Mouse (Mus musculus): Measurements from ENCODE around the gene Klf14. TPM values are rescaled to one million over a fixed set of nuclear protein-coding genes. Genes with fewer than 3 reads are reported as not detected.

Klf14 gene
- 0.71 and 0.90 TPM in 2 replicates for total RNA-seq (2014; rRNA removed)
- 0.36 and 0.67 TPM in 2 replicates for polyA plus RNA-seq (2015; fragmentation: Nextera tagmentation; extraction: Ambion mirVana)

DNA sequence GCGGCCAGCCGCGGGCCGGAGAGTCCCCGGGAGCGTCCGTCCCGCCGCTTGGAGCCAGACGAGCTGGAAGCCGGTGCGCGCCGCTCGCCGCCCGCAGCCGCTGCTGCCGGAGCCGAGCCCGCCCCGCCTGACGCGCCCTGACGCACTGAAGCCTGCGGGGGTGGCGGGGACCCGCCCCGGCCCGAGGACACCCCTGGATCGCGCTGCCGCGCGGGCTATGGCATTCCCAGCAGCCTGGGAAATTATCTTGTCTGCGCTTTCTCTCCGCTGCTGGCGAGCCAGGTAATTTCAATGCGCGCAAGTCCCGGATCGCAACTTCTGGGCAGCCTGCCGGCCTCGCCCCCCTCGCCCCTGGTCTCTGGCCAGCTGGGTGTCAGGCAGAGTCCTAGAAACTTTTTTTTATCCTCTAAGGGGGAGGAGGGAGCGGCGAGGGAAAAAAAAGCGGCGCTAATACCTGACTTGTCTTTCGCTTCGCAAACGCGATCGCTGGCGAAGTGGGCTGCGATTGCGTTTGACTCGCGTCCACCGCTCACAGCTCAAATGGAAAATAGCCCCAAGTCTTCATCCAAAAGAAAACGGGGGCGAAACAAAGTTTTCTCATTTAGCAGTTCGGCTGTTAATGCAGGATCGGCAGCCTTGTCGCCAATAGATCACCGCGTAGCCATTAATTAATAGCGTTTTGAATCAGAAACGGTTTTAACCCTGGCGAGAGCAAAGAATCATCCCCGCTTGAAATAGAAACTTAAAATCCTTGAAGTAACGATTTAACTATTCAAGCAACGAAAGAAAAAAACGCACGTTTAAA is at the start of gene Klf14:
TSS of gene Klf14 (minus strand) at position 343 of the 805 bp plus-strand sequence.
- no peak within 1 kb of the TSS for H3K9ac ChIP-seq (replicated peaks; ENCODE audit: low read length, poor library complexity, severe bottlenecking)
- H3K27me3 ChIP-seq (ENCODE audit: insufficient read depth, low read length), result peaks cover 55% of the 10 kb centered on the region
- WGBS, result under 1% methylated on average over 70 of the region's 75 CpGs
- H3K9me3 ChIP-seq (ENCODE audit: low read length), result peaks cover 32% of the 10 kb centered on the region
- no peak for TF ChIP-seq CTCF (IDR thresholded peaks at IDR 0.05)
- no peak within 1 kb of the TSS for H3K27ac ChIP-seq (ENCODE audit: low read depth, low read length)
- no peaks in the 10 kb centered on the region for H3K36me3 ChIP-seq (ENCODE audit: insufficient read depth, low read length)
- peak within 1 kb of the TSS; percentile 54 for H3K4me2 ChIP-seq (ENCODE audit: low read depth, low read length, poor library complexity, severe bottlenecking)
- H3K4me3 ChIP-seq (ENCODE audit: low read depth, low read length), result peak within 1 kb of the TSS; percentile 46
- no peak for ATAC-seq (ENCODE audit: low FRiP score)
- no peaks in the 10 kb centered on the region for H3K4me1 ChIP-seq (ENCODE audit: insufficient read depth, low read length)
- peak; percentile 43 for DNase-seq (ENCODE audit: low spot score)

DNA sequence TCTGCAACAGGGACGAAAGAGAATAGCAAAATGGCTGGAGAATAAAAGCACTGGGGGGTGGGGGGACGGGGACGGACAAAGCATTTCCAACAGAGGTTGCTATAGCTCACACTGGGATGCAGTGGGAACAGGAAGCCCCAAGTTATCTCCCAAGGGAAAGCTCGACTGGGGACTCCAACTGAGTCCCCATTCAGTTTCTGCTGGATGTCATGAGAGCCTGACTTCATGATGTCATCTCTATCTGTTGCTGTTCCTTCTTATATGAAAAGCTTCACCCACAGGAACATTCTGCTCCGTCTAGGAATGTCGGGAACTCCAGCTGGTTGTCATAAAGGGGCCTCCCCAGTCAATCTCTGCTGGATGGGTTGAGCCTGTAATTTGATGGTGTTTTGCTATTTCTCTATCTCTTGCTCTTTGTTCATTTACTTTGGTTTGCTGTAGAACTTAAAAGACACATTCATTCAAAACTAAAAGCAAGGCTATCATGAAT is 47.3 kb upstream of the Klf14 start:
- no peaks in the 10 kb centered on the region for H3K36me3 ChIP-seq (ENCODE audit: insufficient read depth, low read length)
- 73% methylated on average over 6 of the region's 6 CpGs for WGBS
- DNase-seq (ENCODE audit: low spot score) (no peak), ATAC-seq (ENCODE audit: low FRiP score) (no peak)
- H3K4me1 ChIP-seq (ENCODE audit: insufficient read depth, low read length), result no peaks in the 10 kb centered on the region; the same call in 1 of the 2 replicates
- no peak overlapping the region for H3K4me3 ChIP-seq (ENCODE audit: low read depth, low read length)
- H3K27ac ChIP-seq (ENCODE audit: low read depth, low read length), result no peak overlapping the region
- no peaks in the 10 kb centered on the region for H3K9me3 ChIP-seq (ENCODE audit: low read length)
- no peak overlapping the region for H3K4me2 ChIP-seq (ENCODE audit: low read depth, low read length, poor library complexity, severe bottlenecking)
- H3K9ac ChIP-seq (replicated peaks; ENCODE audit: low read length, poor library complexity, severe bottlenecking), result no peak overlapping the region
- H3K27me3 ChIP-seq (ENCODE audit: insufficient read depth, low read length), result no peaks in the 10 kb centered on the region
- no peak for TF ChIP-seq CTCF (IDR thresholded peaks at IDR 0.05)

DNA sequence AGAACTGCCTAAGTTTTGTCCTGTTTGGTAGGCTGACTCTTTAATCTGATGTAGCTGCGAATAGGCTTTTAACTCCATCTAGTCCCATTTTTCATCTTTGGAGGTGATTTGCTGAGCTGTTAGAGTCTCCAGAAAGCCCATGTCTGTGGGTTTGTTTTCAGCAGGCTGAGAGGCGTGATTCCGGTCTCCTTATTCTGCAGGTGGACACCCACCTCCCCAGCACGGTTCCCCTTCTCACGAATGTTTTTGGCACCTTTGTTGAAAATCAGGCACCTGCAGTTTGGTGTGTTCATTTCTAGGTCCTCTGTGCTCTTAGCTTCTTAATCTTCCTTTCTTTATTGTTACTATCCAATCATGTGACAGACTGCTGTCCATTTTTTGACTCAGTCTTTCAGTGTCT is 27.5 kb upstream of the Klf14 start:
- no peak for DNase-seq (ENCODE audit: low spot score)
- no peaks in the 10 kb centered on the region for H3K36me3 ChIP-seq (ENCODE audit: insufficient read depth, low read length)
- H3K9me3 ChIP-seq (ENCODE audit: low read length), result no peaks in the 10 kb centered on the region
- 85% methylated on average over 5 of the region's 5 CpGs for WGBS
- no peaks in the 10 kb centered on the region for H3K4me1 ChIP-seq (ENCODE audit: insufficient read depth, low read length)
- no peak overlapping the region for H3K9ac ChIP-seq (replicated peaks; ENCODE audit: low read length, poor library complexity, severe bottlenecking)
- H3K27ac ChIP-seq (ENCODE audit: low read depth, low read length), result no peak overlapping the region
- no peak for TF ChIP-seq CTCF (IDR thresholded peaks at IDR 0.05)
- ATAC-seq (ENCODE audit: low FRiP score), result no peak
- H3K27me3 ChIP-seq (ENCODE audit: insufficient read depth, low read length), result no peaks in the 10 kb centered on the region
- no peak overlapping the region for H3K4me3 ChIP-seq (ENCODE audit: low read depth, low read length)
- H3K4me2 ChIP-seq (ENCODE audit: low read depth, low read length, poor library complexity, severe bottlenecking), result no peak overlapping the region

DNA sequence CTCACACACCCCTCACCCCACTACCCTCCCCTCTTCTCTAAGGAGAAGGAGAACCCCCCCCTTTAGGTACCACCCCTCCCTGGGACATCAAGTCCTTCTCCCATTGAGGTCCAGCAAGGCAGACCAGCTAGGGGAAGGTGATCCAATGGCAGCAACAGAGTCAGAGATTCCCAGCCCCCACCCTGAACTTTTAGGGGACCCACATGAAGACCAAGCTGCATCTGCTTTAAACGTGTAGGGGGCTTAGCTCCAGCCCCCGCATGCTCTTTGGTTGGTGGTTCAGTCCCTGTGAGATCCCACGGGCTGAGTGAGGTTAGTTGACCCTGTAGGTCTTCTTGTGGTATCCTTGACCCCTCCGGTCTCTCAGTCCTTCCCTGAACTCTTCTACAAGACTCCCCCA is 24.1 kb upstream of the Klf14 start:
- Histone ChIP-seq H3K27me3 (ENCODE audit: insufficient read depth, low read length) (no peaks in the 10 kb centered on the region), H3K9ac (replicated peaks; ENCODE audit: low read length, poor library complexity, severe bottlenecking) (no peak overlapping the region), H3K27ac (ENCODE audit: low read depth, low read length) (no peak overlapping the region), H3K4me3 (ENCODE audit: low read depth, low read length) (no peak overlapping the region), H3K4me1 (ENCODE audit: insufficient read depth, low read length) (no peaks in the 10 kb centered on the region), H3K36me3 (ENCODE audit: insufficient read depth, low read length) (no peaks in the 10 kb centered on the region), H3K4me2 (ENCODE audit: low read depth, low read length, poor library complexity, severe bottlenecking) (no peak overlapping the region), H3K9me3 (ENCODE audit: low read length) (no peaks in the 10 kb centered on the region)
- 63% methylated on average over 4 of the region's 4 CpGs for WGBS
- no peak for TF ChIP-seq CTCF (IDR thresholded peaks at IDR 0.05)
- no peak for DNase-seq (ENCODE audit: low spot score)
- ATAC-seq (ENCODE audit: low FRiP score), result no peak

DNA sequence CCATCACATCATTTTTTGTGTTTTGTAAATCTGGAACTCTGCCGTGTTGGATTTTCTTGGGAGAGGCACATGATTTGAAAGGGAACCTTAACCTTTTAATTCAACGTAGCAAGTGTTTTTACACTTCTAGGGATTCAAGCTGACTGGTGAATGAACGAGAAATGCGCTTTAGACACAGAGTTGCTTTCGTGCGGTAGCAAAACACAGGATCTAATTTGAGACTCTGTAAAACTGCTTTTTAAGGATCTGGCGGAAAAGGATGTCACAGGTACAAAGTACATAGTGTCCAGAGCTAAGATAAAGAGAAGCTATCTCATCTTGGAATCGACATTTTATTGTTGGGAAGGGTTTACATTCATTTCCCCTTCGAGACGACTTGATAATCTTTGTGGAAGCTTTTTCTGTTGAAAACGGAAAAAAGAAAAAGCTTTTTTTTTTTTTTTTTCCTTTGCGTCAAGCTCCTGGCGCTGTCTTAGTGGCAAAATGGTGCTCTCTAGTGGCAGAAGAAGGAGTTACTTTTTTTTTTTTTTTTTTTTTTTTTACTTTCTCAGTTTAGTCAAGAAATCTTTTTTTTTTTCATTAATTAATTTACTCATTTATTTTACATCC is 23.6 kb upstream of the Klf14 start:
- DNase-seq (ENCODE audit: low spot score) (peak; percentile 52), ATAC-seq (ENCODE audit: low FRiP score) (no peak)
- no peaks in the 10 kb centered on the region for H3K27me3 ChIP-seq (ENCODE audit: insufficient read depth, low read length)
- no peaks in the 10 kb centered on the region for H3K9me3 ChIP-seq (ENCODE audit: low read length)
- no peaks in the 10 kb centered on the region for H3K36me3 ChIP-seq (ENCODE audit: insufficient read depth, low read length)
- H3K4me2 ChIP-seq (ENCODE audit: low read depth, low read length, poor library complexity, severe bottlenecking), result peak overlapping the region; percentile 51
- H3K9ac ChIP-seq (replicated peaks; ENCODE audit: low read length, poor library complexity, severe bottlenecking), result peak overlapping the region; percentile 48; the same call in 1 of the 2 replicates
- TF ChIP-seq CTCF (IDR thresholded peaks at IDR 0.05), result peak; percentile 74
- no peaks in the 10 kb centered on the region for H3K4me1 ChIP-seq (ENCODE audit: insufficient read depth, low read length)
- H3K27ac ChIP-seq (ENCODE audit: low read depth, low read length), result no peak overlapping the region
- peak overlapping the region; percentile 27 for H3K4me3 ChIP-seq (ENCODE audit: low read depth, low read length)
- 11% methylated on average over 13 of the region's 13 CpGs for WGBS

DNA sequence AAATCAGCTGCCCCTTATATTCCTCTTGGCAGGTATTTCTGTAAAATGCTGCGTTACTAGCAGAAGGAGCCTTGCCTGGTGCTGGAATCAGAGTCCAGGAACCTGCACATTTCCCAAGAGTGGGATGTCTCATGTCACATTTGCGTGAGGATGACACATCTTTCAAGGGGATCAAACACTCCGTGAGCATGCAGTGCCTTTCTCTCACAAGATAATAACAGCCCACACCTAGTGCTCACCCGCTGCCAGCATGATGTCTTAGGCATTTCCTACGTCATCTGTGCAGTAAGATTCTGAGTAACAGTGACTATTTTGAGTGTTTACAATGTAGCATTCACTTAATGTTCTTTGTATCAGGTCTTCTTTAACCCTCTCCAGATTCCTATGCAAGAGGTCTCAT is 22.5 kb upstream of the Klf14 start:
- Histone ChIP-seq H3K4me2 (ENCODE audit: low read depth, low read length, poor library complexity, severe bottlenecking) (no peak overlapping the region), H3K27me3 (ENCODE audit: insufficient read depth, low read length) (no peaks in the 10 kb centered on the region), H3K36me3 (ENCODE audit: insufficient read depth, low read length) (no peaks in the 10 kb centered on the region), H3K9me3 (ENCODE audit: low read length) (no peaks in the 10 kb centered on the region), H3K4me1 (ENCODE audit: insufficient read depth, low read length) (no peaks in the 10 kb centered on the region), H3K4me3 (ENCODE audit: low read depth, low read length) (no peak overlapping the region), H3K27ac (ENCODE audit: low read depth, low read length) (no peak overlapping the region), H3K9ac (replicated peaks; ENCODE audit: low read length, poor library complexity, severe bottlenecking) (no peak overlapping the region)
- ATAC-seq (ENCODE audit: low FRiP score) (no peak), DNase-seq (ENCODE audit: low spot score) (no peak)
- TF ChIP-seq CTCF (IDR thresholded peaks at IDR 0.05), result no peak
- 66% methylated on average over 5 of the region's 5 CpGs for WGBS

Measured in midbrain, postnatal 0 days (tissue).